Mouse (Mus musculus): ENCODE results near the gene Oma1. TPM values are rescaled to one million over a fixed set of nuclear protein-coding genes. Genes with fewer than 3 reads are reported as not detected.
A peak's percentile ranks its signal among the peaks of the same experiment; 100 is the strongest.

Oma1 gene
- polyA plus RNA-seq, 1 experiment from 2014 or later = 18.6 TPM

GRCm38 (mm10) chr4:103341620-103342019 is 28.0 kb downstream of the Oma1 start:
- Histone ChIP-seq H3K9ac (ENCODE audit: low read depth, low read length) (no peak overlapping the region), H3K27me3 (replicated peaks; ENCODE audit: control insufficient read depth, insufficient read depth, low read length) (no peaks in the 10 kb centered on the region), H3K9me3 (ENCODE audit: control insufficient read depth, low read length) (no peaks in the 10 kb centered on the region), H3K27ac (replicated peaks; ENCODE audit: low read depth, low read length) (no peak overlapping the region), H3K4me2 (ENCODE audit: low read depth, low read length) (no peak overlapping the region), H3K4me3 (ENCODE audit: low read depth, low read length) (no peak overlapping the region), H3K36me3 (ENCODE audit: control insufficient read depth, insufficient read depth, low read length) (no peaks in the 10 kb centered on the region), H3K4me1 (ENCODE audit: control insufficient read depth, insufficient read depth, low read length) (no peaks in the 10 kb centered on the region)
- ATAC-seq (ENCODE audit: low read depth) = no peak
- DNase-seq (ENCODE audit: low spot score) = no peak
- 63% methylated on average over 4 of the region's 4 CpGs for WGBS

GRCm38 (mm10) chr4:103346058-103346457 is 32.4 kb downstream of the Oma1 start:
- DNase-seq (ENCODE audit: low spot score) = peak; percentile 57

GRCm38 (mm10) chr4:103346849-103347248 is 33.2 kb downstream of the Oma1 start:
- H3K9ac ChIP-seq (ENCODE audit: low read depth, low read length) = no peak overlapping the region
- peak; percentile 7 for DNase-seq (ENCODE audit: low spot score)
- no peak overlapping the region for H3K27ac ChIP-seq (replicated peaks; ENCODE audit: low read depth, low read length)
- WGBS = 78% methylated on average over 5 of the region's 5 CpGs
- no peak overlapping the region for H3K4me3 ChIP-seq (ENCODE audit: low read depth, low read length)
- no peak for ATAC-seq (ENCODE audit: low read depth)
- H3K27me3 ChIP-seq (replicated peaks; ENCODE audit: control insufficient read depth, insufficient read depth, low read length) = no peaks in the 10 kb centered on the region
- no peaks in the 10 kb centered on the region for H3K9me3 ChIP-seq (ENCODE audit: control insufficient read depth, low read length)
- H3K4me2 ChIP-seq (ENCODE audit: low read depth, low read length) = no peak overlapping the region
- H3K36me3 ChIP-seq (ENCODE audit: control insufficient read depth, insufficient read depth, low read length) = no peaks in the 10 kb centered on the region
- H3K4me1 ChIP-seq (ENCODE audit: control insufficient read depth, insufficient read depth, low read length) = no peaks in the 10 kb centered on the region

More at GRCm38 (mm10) chr4:103346058-103346457, 32.4 kb downstream of the Oma1 start:
- no peak overlapping the region for H3K4me2 ChIP-seq (ENCODE audit: low read depth, low read length)
- no peak overlapping the region for H3K9ac ChIP-seq (ENCODE audit: low read depth, low read length)
- H3K36me3 ChIP-seq (ENCODE audit: control insufficient read depth, insufficient read depth, low read length) = no peaks in the 10 kb centered on the region
- no peak overlapping the region for H3K27ac ChIP-seq (replicated peaks; ENCODE audit: low read depth, low read length)
- no peak overlapping the region for H3K4me3 ChIP-seq (ENCODE audit: low read depth, low read length)
- no peaks in the 10 kb centered on the region for H3K27me3 ChIP-seq (replicated peaks; ENCODE audit: control insufficient read depth, insufficient read depth, low read length)
- no peak for ATAC-seq (ENCODE audit: low read depth)
- no peaks in the 10 kb centered on the region for H3K9me3 ChIP-seq (ENCODE audit: control insufficient read depth, low read length)
- WGBS = 45% methylated on average over 2 of the region's 2 CpGs
- H3K4me1 ChIP-seq (ENCODE audit: control insufficient read depth, insufficient read depth, low read length) = no peaks in the 10 kb centered on the region

GRCm38 (mm10) chr4:103349219-103349618 is 35.6 kb downstream of the Oma1 start:
- Histone ChIP-seq H3K27me3 (replicated peaks; ENCODE audit: control insufficient read depth, insufficient read depth, low read length) (no peaks in the 10 kb centered on the region), H3K36me3 (ENCODE audit: control insufficient read depth, insufficient read depth, low read length) (0 out of 2 replicates have a peak, but pooled peaks cover 4% of the 10 kb centered on the region), H3K4me3 (ENCODE audit: low read depth, low read length) (no peak overlapping the region), H3K4me2 (ENCODE audit: low read depth, low read length) (no peak overlapping the region), H3K27ac (replicated peaks; ENCODE audit: low read depth, low read length) (no peak overlapping the region), H3K9ac (ENCODE audit: low read depth, low read length) (no peak overlapping the region), H3K4me1 (ENCODE audit: control insufficient read depth, insufficient read depth, low read length) (no peaks in the 10 kb centered on the region), H3K9me3 (ENCODE audit: control insufficient read depth, low read length) (no peaks in the 10 kb centered on the region)
- 89% methylated on average over 4 of the region's 4 CpGs for WGBS
- DNase-seq (ENCODE audit: low spot score) (no peak), ATAC-seq (ENCODE audit: low read depth) (no peak)

GRCm38 (mm10) chr4:103352926-103353325 is 39.3 kb downstream of the Oma1 start:
- no peak overlapping the region for H3K9ac ChIP-seq (ENCODE audit: low read depth, low read length)
- no peak overlapping the region for H3K4me2 ChIP-seq (ENCODE audit: low read depth, low read length)
- H3K27me3 ChIP-seq (replicated peaks; ENCODE audit: control insufficient read depth, insufficient read depth, low read length) = no peaks in the 10 kb centered on the region
- no peak for ATAC-seq (ENCODE audit: low read depth)
- peak; percentile 36 for DNase-seq (ENCODE audit: low spot score)
- H3K9me3 ChIP-seq (ENCODE audit: control insufficient read depth, low read length) = no peaks in the 10 kb centered on the region
- no peaks in the 10 kb centered on the region for H3K4me1 ChIP-seq (ENCODE audit: control insufficient read depth, insufficient read depth, low read length)
- H3K27ac ChIP-seq (replicated peaks; ENCODE audit: low read depth, low read length) = no peak overlapping the region
- H3K36me3 ChIP-seq (ENCODE audit: control insufficient read depth, insufficient read depth, low read length) = 0 out of 2 replicates have a peak, but pooled peaks cover 6% of the 10 kb centered on the region
- no peak overlapping the region for H3K4me3 ChIP-seq (ENCODE audit: low read depth, low read length)
- WGBS = 58% methylated on average over 5 of the region's 5 CpGs

GRCm38 (mm10) chr4:103357457-103357856 is 43.8 kb downstream of the Oma1 start:
- ATAC-seq (ENCODE audit: low read depth) = no peak
- H3K4me2 ChIP-seq (ENCODE audit: low read depth, low read length) = no peak overlapping the region
- WGBS = 89% methylated on average over 3 of the region's 3 CpGs
- no peak overlapping the region for H3K27ac ChIP-seq (replicated peaks; ENCODE audit: low read depth, low read length)
- H3K36me3 ChIP-seq (ENCODE audit: control insufficient read depth, insufficient read depth, low read length) = 0 out of 2 replicates have a peak, but pooled peaks cover 6% of the 10 kb centered on the region
- H3K4me1 ChIP-seq (ENCODE audit: control insufficient read depth, insufficient read depth, low read length) = no peaks in the 10 kb centered on the region
- no peak overlapping the region for H3K4me3 ChIP-seq (ENCODE audit: low read depth, low read length)
- H3K9me3 ChIP-seq (ENCODE audit: control insufficient read depth, low read length) = no peaks in the 10 kb centered on the region
- DNase-seq (ENCODE audit: low spot score) = no peak
- H3K27me3 ChIP-seq (replicated peaks; ENCODE audit: control insufficient read depth, insufficient read depth, low read length) = no peaks in the 10 kb centered on the region
- H3K9ac ChIP-seq (ENCODE audit: low read depth, low read length) = no peak overlapping the region

GRCm38 (mm10) chr4:103358941-103359448 is 45.4 kb downstream of the Oma1 start:
- WGBS = 87% methylated on average over 9 of the region's 9 CpGs
- no peaks in the 10 kb centered on the region for H3K27me3 ChIP-seq (replicated peaks; ENCODE audit: control insufficient read depth, insufficient read depth, low read length)
- H3K9ac ChIP-seq (ENCODE audit: low read depth, low read length) = no peak overlapping the region
- no peak overlapping the region for H3K27ac ChIP-seq (replicated peaks; ENCODE audit: low read depth, low read length)
- 0 out of 2 replicates have a peak, but pooled peaks cover 3% of the 10 kb centered on the region for H3K36me3 ChIP-seq (ENCODE audit: control insufficient read depth, insufficient read depth, low read length)
- no peaks in the 10 kb centered on the region for H3K9me3 ChIP-seq (ENCODE audit: control insufficient read depth, low read length)
- no peaks in the 10 kb centered on the region for H3K4me1 ChIP-seq (ENCODE audit: control insufficient read depth, insufficient read depth, low read length)
- H3K4me2 ChIP-seq (ENCODE audit: low read depth, low read length) = no peak overlapping the region
- ATAC-seq (ENCODE audit: low read depth) (no peak), DNase-seq (ENCODE audit: low spot score) (no peak)
- no peak overlapping the region for H3K4me3 ChIP-seq (ENCODE audit: low read depth, low read length)

GRCm38 (mm10) chr4:103382171-103382570 is 68.6 kb downstream of the Oma1 start:
- no peak for DNase-seq (ENCODE audit: low spot score)
- H3K27me3 ChIP-seq (replicated peaks; ENCODE audit: control insufficient read depth, insufficient read depth, low read length) = no peaks in the 10 kb centered on the region
- no peak overlapping the region for H3K4me3 ChIP-seq (ENCODE audit: low read depth, low read length)
- 86% methylated on average over 5 of the region's 5 CpGs for WGBS
- no peak overlapping the region for H3K27ac ChIP-seq (replicated peaks; ENCODE audit: low read depth, low read length)
- no peak overlapping the region for H3K9ac ChIP-seq (ENCODE audit: low read depth, low read length)
- no peak for ATAC-seq (ENCODE audit: low read depth)
- H3K9me3 ChIP-seq (ENCODE audit: control insufficient read depth, low read length) = no peaks in the 10 kb centered on the region
- H3K4me2 ChIP-seq (ENCODE audit: low read depth, low read length) = no peak overlapping the region
- no peaks in the 10 kb centered on the region for H3K36me3 ChIP-seq (ENCODE audit: control insufficient read depth, insufficient read depth, low read length)
- no peaks in the 10 kb centered on the region for H3K4me1 ChIP-seq (ENCODE audit: control insufficient read depth, insufficient read depth, low read length)

GRCm38 (mm10) chr4:103385031-103385430 is 71.4 kb downstream of the Oma1 start:
- Histone ChIP-seq H3K4me3 (ENCODE audit: low read depth, low read length) (no peak overlapping the region), H3K27me3 (replicated peaks; ENCODE audit: control insufficient read depth, insufficient read depth, low read length) (no peaks in the 10 kb centered on the region), H3K9ac (ENCODE audit: low read depth, low read length) (no peak overlapping the region), H3K9me3 (ENCODE audit: control insufficient read depth, low read length) (no peaks in the 10 kb centered on the region), H3K27ac (replicated peaks; ENCODE audit: low read depth, low read length) (no peak overlapping the region), H3K4me1 (ENCODE audit: control insufficient read depth, insufficient read depth, low read length) (no peaks in the 10 kb centered on the region), H3K4me2 (ENCODE audit: low read depth, low read length) (no peak overlapping the region), H3K36me3 (ENCODE audit: control insufficient read depth, insufficient read depth, low read length) (no peaks in the 10 kb centered on the region)
- WGBS = 59% methylated on average over 4 of the region's 4 CpGs
- no peak for DNase-seq (ENCODE audit: low spot score)
- no peak for ATAC-seq (ENCODE audit: low read depth)

All from embryonic facial prominence, embryonic 14.5 days (tissue).